Mouse (Mus musculus) brain, embryonic 18.5 days (tissue): ENCODE measurements around the gene Olfr619.

Experiments
- DNase-seq: peaks from one replicate; pipeline ENCODE4 v3.0.0-alpha.2; 2012; ENCODE audit warnings: low read depth, low spot score

Olfr619 gene

DNA sequence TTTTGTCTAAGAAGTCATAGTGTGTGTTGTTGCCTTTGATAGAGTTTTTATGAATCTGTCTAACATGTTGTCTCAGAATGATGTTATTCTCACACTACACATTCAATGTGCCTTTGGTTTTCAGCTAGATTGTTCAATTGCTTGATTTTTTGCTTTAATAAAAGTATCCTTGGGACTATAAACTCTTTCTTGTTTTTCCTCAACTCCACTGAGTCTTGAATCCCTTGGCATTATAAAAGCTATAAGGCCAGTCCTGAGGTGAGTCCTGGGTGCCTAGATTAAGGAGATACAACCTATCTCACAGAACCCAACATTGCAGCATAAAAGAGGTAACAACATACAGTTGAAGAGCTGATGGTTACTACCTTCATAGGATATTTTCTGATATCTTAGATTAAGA, at the start of gene Olfr619:
Olfr619 (plus strand) TSS at position 301 of the 400 bp plus-strand sequence.
- DNase-seq, result no peak

DNA sequence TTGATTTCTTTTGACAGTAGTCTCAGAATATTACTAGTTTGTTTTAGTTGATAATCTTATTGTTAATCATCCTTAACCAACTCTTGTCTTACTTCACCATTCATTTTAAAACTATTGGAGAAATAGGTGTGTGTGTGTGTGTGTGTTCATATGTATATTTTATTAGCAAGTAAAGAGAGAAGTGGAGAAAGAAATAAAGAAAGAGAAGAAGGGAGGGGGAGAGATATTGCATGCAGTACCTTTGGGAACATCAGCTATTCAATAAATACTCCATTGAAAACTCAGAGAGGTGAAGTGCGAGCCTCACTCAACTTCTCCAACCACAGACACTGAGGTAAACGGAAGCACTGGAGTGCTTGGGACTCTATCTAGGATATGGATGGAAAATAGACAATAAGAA, 44.6 kb upstream of the Olfr619 start, which contains the start of gene Olfr615:
Olfr615 (plus strand) TSS at position 301 of the 400 bp plus-strand sequence.
- DNase-seq, result no peak

GRCm38 (mm10) chr7:103569043-103569442, 31.3 kb upstream of the Olfr619 start, which contains the start of gene Olfr616:
Gene Olfr616 (minus strand): TSS chr7:103569143.
- DNase-seq, result no peak

DNA sequence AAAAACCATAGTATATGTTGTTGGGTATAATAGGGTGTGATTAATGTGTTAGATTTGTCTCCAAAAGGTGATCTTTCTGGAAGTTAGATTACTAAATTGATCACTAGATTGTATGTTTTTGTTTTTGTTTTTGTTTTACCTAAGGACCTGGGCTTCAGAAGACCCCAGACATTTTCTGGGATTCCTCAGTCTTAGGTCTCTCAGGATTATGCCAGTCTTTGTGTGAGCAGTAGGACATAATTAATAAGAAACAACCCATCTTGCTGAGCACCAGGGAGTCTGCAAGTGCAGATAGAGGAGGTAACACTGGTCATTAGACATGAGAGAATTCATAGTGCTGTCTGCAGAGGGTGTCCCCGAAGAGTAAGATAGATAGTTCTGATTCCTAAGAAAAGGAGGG, 27.6 kb upstream of the Olfr619 start, which contains the start of gene Olfr617:
Olfr617 (plus strand) TSS at position 301 of the 400 bp plus-strand sequence.
- no peak for DNase-seq

GRCm38 (mm10) chr7:103589803-103590202, 10.6 kb upstream of the Olfr619 start, which contains the start of gene Olfr618:
Gene Olfr618 (plus strand): TSS chr7:103590103.
- DNase-seq, result no peak

GRCm38 (mm10) chr7:103607425-103607824, 7.0 kb downstream of the Olfr619 start:
- DNase-seq, result no peak

DNA sequence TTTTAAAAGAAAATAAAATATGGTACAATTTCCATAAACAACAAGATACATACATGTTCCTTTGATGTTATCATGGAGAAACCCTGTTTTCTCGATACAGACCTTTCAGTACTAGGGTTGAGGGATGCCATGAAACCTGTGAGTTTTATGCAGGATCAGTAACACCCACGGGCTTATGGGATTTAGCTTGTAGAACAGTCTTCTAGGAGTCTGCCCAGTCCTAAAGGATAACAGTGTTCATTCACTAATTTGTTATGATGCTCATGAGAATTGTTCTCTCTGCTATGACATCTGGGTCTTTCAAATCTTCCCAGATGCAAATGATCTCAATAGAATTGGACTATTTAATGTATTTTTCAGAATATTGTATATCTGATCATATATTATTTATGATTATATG, 12.1 kb downstream of the Olfr619 start, which contains the start of gene Olfr620:
Olfr620 (minus strand) TSS at position 101 of the 400 bp plus-strand sequence.
- no peak for DNase-seq

DNA sequence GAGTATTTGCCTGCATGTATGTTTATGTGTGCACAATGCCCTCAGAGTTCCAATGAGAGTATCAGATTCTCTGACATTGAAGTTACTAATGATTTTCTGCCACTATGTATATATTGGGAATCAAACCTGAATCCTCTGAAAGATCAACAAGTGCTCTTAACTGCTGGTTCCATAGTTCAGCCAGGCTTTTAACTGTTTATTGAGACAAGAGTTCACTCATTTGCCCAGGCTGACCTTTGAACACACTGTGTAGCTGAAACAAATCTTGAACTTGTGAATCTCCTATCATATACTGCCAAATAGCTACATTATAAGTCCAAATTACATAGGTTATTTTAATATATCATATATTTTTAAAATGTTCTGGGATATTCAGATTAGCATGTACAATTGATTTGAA, 36.4 kb downstream of the Olfr619 start:
- DNase-seq, result no peak

GRCm38 (mm10) chr7:103642602-103643001, 42.2 kb downstream of the Olfr619 start, which contains the start of gene Olfr622:
Gene Olfr622 (minus strand): TSS chr7:103642702.
- DNase-seq, result no peak

DNA sequence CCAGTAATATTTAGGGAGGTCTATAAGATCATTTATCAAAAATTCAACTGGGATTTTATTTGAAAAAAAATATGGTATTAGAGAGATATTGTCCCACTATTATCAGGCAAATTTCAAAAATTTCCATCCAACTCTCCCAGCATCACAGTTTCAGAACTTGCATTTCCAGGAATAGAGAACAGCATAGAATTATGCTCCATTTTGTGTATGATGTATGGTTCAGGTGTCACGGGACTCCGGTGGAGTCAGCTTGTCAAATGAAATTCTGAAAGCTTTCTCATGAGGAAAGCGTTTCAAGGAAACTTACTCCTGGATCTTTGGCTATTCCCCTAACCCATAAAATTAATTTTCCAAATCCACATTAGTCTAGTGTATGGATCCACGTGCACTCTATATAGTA, 43.7 kb downstream of the Olfr619 start:
- DNase-seq, result no peak
